Mouse (Mus musculus) stomach, embryonic 14.5 days (tissue): Measurements from ENCODE around the gene Cadm1. TPM values are rescaled to one million over a fixed set of nuclear protein-coding genes. Genes with fewer than 3 reads are reported as not detected.

Source experiments
- ATAC-seq: fragments of 200-750 bp; cut with Nextera tagmentation; 2 replicates; pipeline ENCODE4 v1.8.0; 2017; ENCODE audit warnings: low read depth, moderate TSS enrichment; ENCODE audit not compliant: insufficient number of reproducible peaks, insufficient read depth, low FRiP score
- H3K27ac ChIP-seq: fragments of 300-500 bp; sonication (generic); 2 replicates; pipeline ENCODE4 v1.5.1; 2014; ENCODE audit warnings: mild to moderate bottlenecking, low read length, moderate library complexity, mixed read lengths
- H3K27me3 ChIP-seq: fragments of 300-500 bp; sonication (generic); 2 replicates; pipeline ENCODE4 v1.6.1; 2014; ENCODE audit warnings: low read length, control low read depth, mixed read lengths; ENCODE audit not compliant: control insufficient read depth, insufficient read depth
- H3K36me3 ChIP-seq: fragments of 300-500 bp; sonication (generic); 2 replicates; pipeline ENCODE4 v1.6.1; 2014; ENCODE audit warnings: mild to moderate bottlenecking, control low read depth, low read length, moderate library complexity, mixed read lengths; ENCODE audit not compliant: control insufficient read depth, insufficient read depth
- H3K4me1 ChIP-seq: fragments of 300-500 bp; sonication (generic); 2 replicates; pipeline ENCODE4 v1.6.1; 2014; ENCODE audit warnings: low read length, control low read depth, mixed read lengths; ENCODE audit not compliant: control insufficient read depth, insufficient read depth
- H3K4me2 ChIP-seq: fragments of 300-500 bp; sonication (generic); replicated peaks from 2 replicates; pipeline ENCODE4 v1.6.1; 2014; ENCODE audit warnings: low read depth, low read length, control low read depth
- H3K4me3 ChIP-seq: fragments of 300-500 bp; sonication (generic); 2 replicates; pipeline ENCODE4 v1.5.1; 2014; ENCODE audit warnings: low read depth, low read length, control low read depth
- H3K9ac ChIP-seq: fragments of 300-500 bp; sonication (generic); replicated peaks from 2 replicates; pipeline ENCODE4 v1.6.1; 2014; ENCODE audit warnings: low read depth, mild to moderate bottlenecking, control low read depth, low read length, moderate library complexity, mixed read lengths
- H3K9me3 ChIP-seq: fragments of 300-500 bp; sonication (generic); 2 replicates; pipeline ENCODE4 v1.6.1; 2016; ENCODE audit warnings: low read depth, low read length, control low read depth; ENCODE audit not compliant: control insufficient read depth
- WGBS: fragments of 180-500 bp; shearing (Covaris S2); extraction: QIAGEN DNeasy Blood & Tissue Kit; methylation state at CpG from one replicate; pipeline ENCODE4 v1.1.7; 2014; 5-methylcytosine and 5-hydroxymethylcytosine counted together
- polyA plus RNA-seq: library from polyadenylated mRNA; unstranded; fragments of >200 nt; fragmentation: Nextera tagmentation; extraction: Ambion mirVana; gene quantifications from 2 replicates; pipeline ENCODE4 v1.2.1, GENCODE M21; 2014

The Cadm1 gene
- polyA plus RNA-seq, 1 experiment from 2014 or later = 70.5 TPM

DNA sequence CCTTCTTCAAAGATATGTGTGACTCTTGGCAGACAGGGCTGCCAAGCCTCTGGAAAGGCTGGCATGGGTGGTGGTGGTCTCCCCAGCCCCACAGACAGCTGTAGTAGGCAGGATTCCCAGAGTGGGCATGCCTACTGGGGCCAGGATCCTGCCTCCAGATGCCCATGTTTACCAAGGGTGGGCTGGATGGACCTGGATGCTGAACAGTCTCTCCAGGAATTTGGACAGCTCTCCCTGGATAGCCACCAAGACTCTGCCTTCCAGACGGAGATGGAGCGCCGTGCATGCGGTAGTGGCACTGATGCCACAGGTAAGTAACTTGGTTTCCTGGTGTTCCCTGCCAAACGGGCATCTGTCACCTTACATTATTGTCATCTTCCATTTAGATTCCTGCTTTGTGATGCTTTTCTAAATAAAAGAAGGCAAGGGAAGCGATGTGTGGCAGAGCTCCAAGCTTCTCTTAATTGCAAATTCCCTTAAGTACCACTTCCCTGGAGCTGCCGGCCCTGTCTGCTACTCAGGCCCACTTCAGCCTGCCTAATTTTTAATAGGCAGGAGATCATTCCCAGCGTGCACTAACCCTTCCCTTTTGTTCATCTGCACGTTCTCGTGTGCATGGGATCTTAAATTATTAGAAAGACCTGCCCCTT lies 346.7 kb downstream of the Cadm1 start:
- Histone ChIP-seq H3K4me3 (no peak overlapping the region), H3K9me3 (no peaks in the 10 kb centered on the region), H3K9ac (no peak overlapping the region), H3K27me3 (no peaks in the 10 kb centered on the region), H3K27ac (no peak overlapping the region), H3K36me3 (no peaks in the 10 kb centered on the region), H3K4me1 (no peaks in the 10 kb centered on the region), H3K4me2 (no peak overlapping the region)
- 69% methylated on average over 10 of the region's 10 CpGs for WGBS
- ATAC-seq = no peak

DNA sequence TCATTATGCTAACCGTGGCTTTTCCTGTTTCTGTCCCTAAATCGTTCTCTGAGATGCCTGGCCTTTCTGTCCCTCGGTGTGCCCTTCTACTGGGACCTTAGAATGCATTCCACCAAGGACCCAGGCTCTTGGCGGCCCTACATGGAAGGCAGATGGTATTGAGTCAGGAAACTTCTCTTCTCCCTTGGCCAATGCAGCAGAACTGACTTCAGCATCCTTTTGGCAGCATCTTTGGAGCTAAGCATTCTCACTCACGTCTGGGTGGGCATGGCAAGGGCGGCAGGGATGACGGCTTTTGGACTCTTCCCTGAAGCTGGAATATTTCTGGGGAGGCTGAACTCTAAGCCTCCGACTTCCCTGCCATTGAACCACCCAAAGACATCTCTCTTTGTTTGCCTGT lies 350.2 kb downstream of the Cadm1 start:
- no peak overlapping the region for H3K27ac ChIP-seq
- no peak for ATAC-seq
- WGBS = 77% methylated on average over 8 of the region's 8 CpGs
- no peaks in the 10 kb centered on the region for H3K36me3 ChIP-seq
- H3K4me3 ChIP-seq = no peak overlapping the region
- H3K4me2 ChIP-seq = no peak overlapping the region
- H3K9ac ChIP-seq = no peak overlapping the region
- no peaks in the 10 kb centered on the region for H3K4me1 ChIP-seq
- H3K9me3 ChIP-seq = no peaks in the 10 kb centered on the region
- no peaks in the 10 kb centered on the region for H3K27me3 ChIP-seq

DNA sequence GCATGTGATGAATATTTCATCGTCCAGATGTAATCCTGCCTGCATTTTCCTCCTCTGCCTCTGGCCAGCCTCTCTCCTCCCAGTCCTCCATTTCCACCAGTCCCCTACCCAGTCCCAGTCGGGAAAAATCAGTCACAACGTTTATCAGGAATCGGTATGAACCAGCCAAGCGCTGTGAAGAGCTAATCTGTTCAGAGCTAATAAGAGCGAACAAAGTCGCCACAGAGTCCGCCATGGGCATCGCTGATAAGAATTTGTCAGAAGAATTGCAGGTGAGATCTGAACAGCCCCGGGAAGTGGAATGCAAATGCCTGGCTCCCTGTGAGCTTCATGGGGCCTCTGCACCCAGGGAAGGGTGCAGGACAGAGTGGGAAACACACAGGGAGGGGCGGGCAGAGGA lies 352.4 kb downstream of the Cadm1 start:
- H3K36me3 ChIP-seq = no peaks in the 10 kb centered on the region

DNA sequence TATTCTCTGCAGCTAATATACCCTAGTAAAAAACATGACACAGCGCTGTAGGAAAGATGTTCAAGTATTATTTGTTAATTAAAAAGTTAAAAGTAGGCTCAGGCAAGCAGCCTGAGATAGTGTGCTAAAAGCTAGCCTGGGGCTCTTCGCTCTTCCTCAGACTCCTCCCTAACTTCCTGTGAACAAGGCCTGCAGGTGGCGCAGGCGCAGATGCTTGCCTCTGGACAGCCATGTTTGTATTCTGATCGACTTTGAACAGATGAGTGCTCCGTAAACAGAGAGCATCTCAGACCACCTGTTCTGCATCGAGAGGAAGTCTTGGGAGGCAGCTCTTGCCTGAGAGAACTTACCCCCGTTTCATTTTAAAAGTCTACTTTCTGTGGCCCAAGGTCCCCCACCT lies 361.7 kb downstream of the Cadm1 start:
- H3K27ac ChIP-seq = no peak overlapping the region
- no peak overlapping the region for H3K9ac ChIP-seq
- H3K4me3 ChIP-seq = no peak overlapping the region
- no peaks in the 10 kb centered on the region for H3K9me3 ChIP-seq
- H3K4me1 ChIP-seq = peaks cover 21% of the 10 kb centered on the region; the same call in 1 of the 2 replicates
- H3K36me3 ChIP-seq = no peaks in the 10 kb centered on the region
- H3K4me2 ChIP-seq = no peak overlapping the region
- no peak for ATAC-seq
- WGBS = 67% methylated on average over 8 of the region's 8 CpGs
- H3K27me3 ChIP-seq = no peaks in the 10 kb centered on the region

More for the DNA sequence above, 352.4 kb downstream of the Cadm1 start:
- H3K9ac ChIP-seq = no peak overlapping the region
- H3K27ac ChIP-seq = no peak overlapping the region
- 46% methylated on average over 11 of the region's 11 CpGs for WGBS
- no peaks in the 10 kb centered on the region for H3K9me3 ChIP-seq
- no peak for ATAC-seq
- no peak overlapping the region for H3K4me2 ChIP-seq
- H3K27me3 ChIP-seq = no peaks in the 10 kb centered on the region
- H3K4me3 ChIP-seq = no peak overlapping the region
- no peaks in the 10 kb centered on the region for H3K4me1 ChIP-seq

DNA sequence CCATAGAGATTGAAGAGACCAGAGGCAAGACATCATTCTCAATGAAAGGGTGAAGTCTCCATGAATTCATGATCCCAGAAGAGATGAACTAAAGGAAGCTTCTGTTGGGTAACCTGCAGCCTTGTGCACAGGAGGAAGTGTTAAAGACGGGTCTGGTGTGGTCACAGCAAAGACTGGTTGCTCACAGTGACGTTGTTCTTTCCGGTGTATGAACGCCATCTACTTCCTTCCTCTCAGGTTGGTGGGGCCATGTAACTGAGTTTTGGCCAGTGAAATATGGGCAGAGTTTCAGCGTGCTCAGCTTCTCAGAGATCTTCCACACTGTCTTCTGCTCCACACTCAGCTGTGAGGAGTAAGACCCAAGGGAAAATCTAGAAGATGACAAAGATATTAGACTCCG lies 363.0 kb downstream of the Cadm1 start:
- WGBS = 90% methylated on average over 6 of the region's 6 CpGs
- Histone ChIP-seq H3K9me3 (no peaks in the 10 kb centered on the region), H3K27ac (no peak overlapping the region), H3K36me3 (no peaks in the 10 kb centered on the region), H3K27me3 (no peaks in the 10 kb centered on the region), H3K9ac (no peak overlapping the region), H3K4me2 (no peak overlapping the region), H3K4me3 (no peak overlapping the region), H3K4me1 (peaks cover 21% of the 10 kb centered on the region; the same call in 1 of the 2 replicates)
- no peak for ATAC-seq

DNA sequence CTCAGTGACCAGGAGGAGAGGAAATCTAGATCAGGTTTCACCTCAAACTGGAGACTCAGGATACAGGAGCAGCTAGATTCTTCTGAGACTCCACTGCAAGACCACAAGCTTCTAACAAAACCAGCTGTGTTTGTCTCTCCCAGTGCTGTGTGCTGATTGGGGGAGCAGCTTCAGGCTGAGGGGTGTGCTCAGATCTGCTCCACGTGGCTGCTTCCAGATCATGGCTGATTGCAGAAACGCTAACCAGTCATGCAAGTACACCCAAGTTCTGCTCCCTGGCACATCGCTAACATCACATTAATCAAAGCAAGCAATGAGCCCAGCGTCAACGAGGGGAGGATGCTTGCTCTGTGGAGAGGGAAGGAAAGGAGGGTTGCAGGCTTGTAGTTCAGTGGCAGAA lies 364.1 kb downstream of the Cadm1 start:
- H3K4me2 ChIP-seq = no peak overlapping the region
- no peaks in the 10 kb centered on the region for H3K27me3 ChIP-seq
- no peak overlapping the region for H3K27ac ChIP-seq
- no peaks in the 10 kb centered on the region for H3K9me3 ChIP-seq
- H3K4me3 ChIP-seq = no peak overlapping the region
- H3K9ac ChIP-seq = no peak overlapping the region
- H3K36me3 ChIP-seq = no peaks in the 10 kb centered on the region
- H3K4me1 ChIP-seq = peaks cover 21% of the 10 kb centered on the region; the same call in 1 of the 2 replicates
- 0 out of 2 replicates have a peak, but pooled peaks have one; percentile 60 for ATAC-seq
- under 1% methylated on average over 5 of the region's 5 CpGs for WGBS

DNA sequence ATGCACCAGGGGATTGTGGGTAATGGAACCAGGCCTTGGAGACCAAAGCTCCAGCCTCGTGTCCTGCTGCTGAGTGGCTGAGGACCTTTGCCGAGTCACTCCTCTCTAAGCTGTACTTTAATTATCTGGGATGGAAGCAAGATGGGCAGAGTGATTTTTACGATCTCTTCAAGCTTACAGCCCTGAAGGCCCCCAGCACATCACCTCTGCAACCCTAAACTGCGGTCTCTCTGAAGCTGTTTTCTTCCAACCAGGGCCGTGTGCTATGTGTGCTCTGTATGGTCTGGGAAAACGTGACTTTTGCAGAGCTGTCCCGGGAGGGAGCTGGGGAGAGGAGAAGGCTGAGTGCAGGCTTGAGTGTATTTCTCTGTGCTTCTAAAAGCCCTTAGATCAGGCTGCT lies 364.7 kb downstream of the Cadm1 start:
- H3K27me3 ChIP-seq = no peaks in the 10 kb centered on the region
- H3K4me1 ChIP-seq = peaks cover 21% of the 10 kb centered on the region; the same call in 1 of the 2 replicates
- no peaks in the 10 kb centered on the region for H3K9me3 ChIP-seq
- H3K27ac ChIP-seq = no peak overlapping the region
- 0 out of 2 replicates have a peak, but pooled peaks have one; percentile 4 for ATAC-seq
- 13% methylated on average over 7 of the region's 7 CpGs for WGBS
- H3K4me2 ChIP-seq = no peak overlapping the region
- no peak overlapping the region for H3K4me3 ChIP-seq
- no peak overlapping the region for H3K9ac ChIP-seq
- H3K36me3 ChIP-seq = no peaks in the 10 kb centered on the region

DNA sequence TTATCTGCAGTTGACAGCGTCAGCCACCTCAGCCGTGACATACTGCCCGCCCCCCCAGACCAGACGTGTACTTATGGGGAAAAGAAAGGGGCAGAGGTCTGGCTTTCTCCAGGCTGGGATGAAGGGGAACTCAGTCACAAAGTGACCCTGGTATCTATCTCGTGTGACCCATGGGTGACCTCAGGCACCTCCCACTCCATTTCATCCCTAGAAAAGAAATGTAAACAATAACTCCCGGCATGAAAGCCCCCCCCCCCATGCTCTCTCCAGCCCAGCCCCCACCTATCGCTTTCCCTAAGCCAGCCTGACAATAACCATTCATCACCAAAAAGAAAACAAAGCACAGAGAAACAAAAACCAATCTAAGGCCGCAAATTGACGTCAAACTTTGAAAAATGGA lies 365.1 kb downstream of the Cadm1 start:
- Histone ChIP-seq H3K4me3 (no peak overlapping the region), H3K27ac (no peak overlapping the region), H3K4me2 (peak overlapping the region; percentile 3; the same call in 1 of the 2 replicates), H3K36me3 (no peaks in the 10 kb centered on the region), H3K4me1 (peaks cover 21% of the 10 kb centered on the region; the same call in 1 of the 2 replicates), H3K9me3 (no peaks in the 10 kb centered on the region), H3K27me3 (no peaks in the 10 kb centered on the region), H3K9ac (no peak overlapping the region)
- ATAC-seq = no peak
- 8% methylated on average over 9 of the region's 9 CpGs for WGBS

DNA sequence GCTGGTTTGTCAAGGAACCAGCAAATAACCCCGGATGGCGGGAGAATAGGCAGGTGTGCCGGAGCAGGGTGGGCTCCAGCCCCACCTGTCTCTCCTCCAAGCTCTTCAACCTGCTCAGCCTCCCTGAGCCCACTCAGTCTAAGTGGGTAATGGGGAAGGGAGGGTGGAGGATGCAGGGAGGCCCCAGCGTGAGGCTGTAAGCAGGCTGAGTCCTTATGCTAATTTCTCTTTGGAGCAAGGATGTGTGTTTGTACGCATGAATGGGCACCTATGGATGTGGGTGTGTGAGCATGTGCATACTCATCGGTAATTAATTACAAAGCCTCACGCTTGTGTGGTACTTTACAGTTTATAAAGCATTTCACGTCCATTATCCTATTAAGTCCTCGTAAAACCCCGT lies 370.8 kb downstream of the Cadm1 start:
- no peaks in the 10 kb centered on the region for H3K9me3 ChIP-seq
- no peak for ATAC-seq
- 0 out of 2 replicates have a peak, but pooled peaks cover 2% of the 10 kb centered on the region for H3K4me1 ChIP-seq
- no peak overlapping the region for H3K27ac ChIP-seq
- H3K36me3 ChIP-seq = no peaks in the 10 kb centered on the region
- H3K27me3 ChIP-seq = no peaks in the 10 kb centered on the region
- H3K4me3 ChIP-seq = no peak overlapping the region
- H3K4me2 ChIP-seq = no peak overlapping the region
- H3K9ac ChIP-seq = no peak overlapping the region
- WGBS = 74% methylated on average over 10 of the region's 10 CpGs
